Mouse (Mus musculus) heart, postnatal 25 days (tissue): Measurements from ENCODE around the gene Pla2g4c. TPM values are rescaled to one million over a fixed set of nuclear protein-coding genes. Genes with fewer than 3 reads are reported as not detected.
"Not testable (repeated sequence)": the region's sequence is repeated elsewhere in the genome, so short reads cannot be mapped to it uniquely, and the experiment has no call there.

ENCODE experiments used
- DNase-seq: peaks from one replicate; pipeline ENCODE4 v3.0.0; 2022; ENCODE audit warnings: low spot score
- intact Hi-C: fragments of 180-260 bp; cut with DNase I; formaldehyde crosslinking; loops from one replicate; pipeline ENCODE4 v1.15.1; 2025
- total RNA-seq, 2 experiments: library from RNA; stranded (reverse); gene quantifications; 2 replicates each; pipeline ENCODE4 v1.2.3; 2021

The Pla2g4c gene
- under 1 TPM in 1 of 2 experiments, not detected in 1; 0.10 TPM for total RNA-seq

DNA sequence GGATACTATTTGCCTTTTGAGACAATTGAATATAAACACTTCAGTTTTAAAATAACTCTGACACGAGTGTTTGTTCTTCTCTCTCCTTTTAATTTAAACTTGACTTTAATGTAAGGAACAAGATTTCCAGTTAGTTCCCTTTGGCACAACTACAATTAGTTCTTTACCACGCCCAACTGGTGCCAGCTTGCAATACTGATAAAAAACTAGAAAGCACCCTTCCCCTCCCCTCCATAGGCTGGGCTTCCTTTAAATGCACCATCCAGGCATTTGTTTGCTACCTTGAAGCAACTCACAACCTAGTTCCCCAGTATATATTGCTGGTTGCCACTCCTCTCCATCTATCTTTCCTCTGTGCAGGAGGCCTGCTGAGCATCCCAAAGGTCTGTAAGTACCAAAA is at the start of gene Pla2g4c:
Gene Pla2g4c (plus strand): TSS at position 340 of the 400 bp plus-strand sequence.
- intact Hi-C loops = no loop called here
- no peak for DNase-seq

DNA sequence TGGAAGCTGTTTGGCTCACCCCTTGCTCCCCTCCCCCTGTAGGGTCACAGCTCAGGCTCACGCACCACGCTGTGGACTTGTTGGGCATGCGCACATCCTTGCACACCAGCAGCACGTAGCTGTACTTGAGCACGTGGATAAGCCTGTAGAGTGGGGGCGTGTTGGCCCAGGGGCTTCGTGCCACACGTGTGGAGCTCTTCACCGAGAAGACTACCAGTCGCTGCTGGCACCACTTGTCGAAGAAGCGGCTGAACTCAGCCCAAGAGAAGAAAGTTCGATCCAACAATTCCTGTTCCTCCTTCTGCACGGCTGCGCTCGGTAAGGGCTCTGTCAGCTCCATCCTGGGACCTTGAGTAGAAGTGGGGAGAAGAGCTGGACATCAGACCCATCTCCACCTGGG is 47.4 kb upstream of the Pla2g4c start, which contains the start of gene Lig1:
Gene Lig1 (plus strand): TSS at position 203 of the 400 bp plus-strand sequence.
- intact Hi-C loops = loop anchor here (5.0 to 10.0 kb wide), 4 partner anchors 225 to 800 kb away; partner anchors contain the start of genes Mzf1, Zfp606 and Zscan22
- no peak for DNase-seq

DNA sequence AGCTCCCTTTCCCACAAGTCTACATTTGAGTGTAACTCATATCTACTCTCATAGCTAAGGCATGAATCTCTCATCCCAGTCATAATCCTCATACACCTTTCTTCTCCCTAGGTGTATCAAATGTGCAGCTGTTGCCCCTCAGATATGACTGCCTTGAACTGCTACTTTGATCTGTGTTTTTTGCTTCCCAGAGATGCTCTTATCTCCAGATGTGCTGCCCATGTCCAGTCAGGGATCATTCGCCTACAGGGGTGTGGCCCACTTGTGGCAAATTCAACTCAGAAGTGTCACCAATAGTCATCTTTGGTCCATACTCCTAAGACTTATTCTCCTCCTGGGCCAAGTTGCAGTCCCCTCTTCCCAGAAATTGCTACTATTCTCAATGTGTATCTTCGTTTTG is 46.6 kb upstream of the Pla2g4c start:
- no peak for DNase-seq
- intact Hi-C loops = loop anchor here (5.0 to 10.0 kb wide), 4 partner anchors 226 to 801 kb away; partner anchors contain the start of genes Mzf1, Zfp606 and Zscan22

DNA sequence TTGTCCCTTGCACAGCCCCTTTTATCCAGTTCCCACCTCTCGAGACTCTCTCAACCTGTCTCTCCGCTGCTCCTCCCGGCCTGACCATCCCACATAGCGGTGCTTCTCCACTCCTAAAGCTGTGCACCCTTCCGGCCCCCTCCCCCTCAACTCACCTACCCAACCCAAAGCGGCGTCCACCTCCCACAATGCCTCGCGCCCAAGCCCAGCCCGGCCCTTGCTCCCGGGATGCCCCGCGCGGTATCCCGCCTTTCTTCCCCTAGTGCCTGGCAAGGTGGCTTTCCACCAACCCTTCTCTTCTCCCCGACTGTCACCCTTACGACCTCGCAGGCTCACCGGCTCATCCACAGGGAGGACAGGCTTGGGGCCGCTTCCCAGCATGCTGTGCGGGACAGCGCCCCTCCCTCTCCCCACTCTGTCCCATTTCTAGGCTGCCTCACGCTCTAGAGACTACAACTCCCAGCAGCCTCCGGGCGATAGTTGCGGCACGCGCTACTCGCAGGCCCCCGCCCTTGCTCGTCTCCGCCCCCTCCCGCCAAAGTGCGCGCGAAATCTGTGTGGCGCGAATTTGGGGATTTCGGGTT is 46.1 kb upstream of the Pla2g4c start, which contains the start of gene Zswim9:
Gene Zswim9 (minus strand): TSS at position 414 of the 584 bp plus-strand sequence.
- DNase-seq = peak; percentile 82
- intact Hi-C loops = loop anchor here (5.0 to 10.0 kb wide), 4 partner anchors 226 to 801 kb away; partner anchors contain the start of genes Mzf1, Zfp606 and Zscan22

DNA sequence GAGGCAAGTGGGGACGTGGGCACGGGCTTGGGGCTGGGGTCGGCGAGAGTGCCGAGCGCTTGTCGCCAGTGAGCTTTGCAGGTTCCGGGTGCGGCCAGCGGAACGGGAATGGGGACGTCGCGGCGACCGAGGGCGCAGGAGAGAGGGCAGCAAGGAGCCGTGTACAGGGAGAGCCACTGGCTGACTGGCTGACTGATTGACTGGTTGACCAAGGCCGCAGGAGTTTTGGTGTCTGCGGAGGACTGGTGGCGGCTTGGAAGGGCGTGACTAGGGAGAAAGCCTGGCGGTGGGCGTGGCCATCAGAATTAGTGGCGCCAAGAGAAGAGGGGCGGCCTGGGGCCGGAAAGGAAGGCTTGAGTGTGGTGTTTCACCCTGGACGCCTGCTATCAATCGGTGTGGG is 45.5 kb upstream of the Pla2g4c start:
- intact Hi-C loops = loop anchor here (5.0 to 10.0 kb wide), 4 partner anchors 227 to 802 kb away; partner anchors contain the start of genes Mzf1, Zfp606 and Zscan22
- DNase-seq = not testable (repeated sequence)

DNA sequence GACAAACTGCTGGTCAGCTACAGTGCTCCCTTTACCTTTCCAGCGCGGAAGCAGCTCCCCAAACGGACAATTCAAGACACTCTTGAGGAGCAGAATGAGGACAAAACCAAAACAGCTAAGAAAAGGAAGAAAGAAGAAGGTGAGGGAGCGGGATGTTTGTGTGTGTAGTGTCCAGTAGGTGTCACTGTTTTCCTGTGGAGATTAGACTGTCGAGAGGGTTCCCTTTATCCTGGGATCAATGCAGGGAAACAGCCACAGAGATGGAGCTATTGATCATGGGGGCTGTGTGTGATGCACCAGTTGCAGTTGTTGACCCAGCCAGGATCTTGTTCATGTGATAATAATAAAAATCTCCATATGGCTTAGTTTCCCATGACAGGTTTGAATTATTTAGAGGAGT is 35.8 kb upstream of the Pla2g4c start:
- intact Hi-C loops = loop anchor here (5.0 kb wide), 2 partner anchors 224 to 1029 kb away; no protein-coding TSS in a partner anchor
- no peak for DNase-seq

DNA sequence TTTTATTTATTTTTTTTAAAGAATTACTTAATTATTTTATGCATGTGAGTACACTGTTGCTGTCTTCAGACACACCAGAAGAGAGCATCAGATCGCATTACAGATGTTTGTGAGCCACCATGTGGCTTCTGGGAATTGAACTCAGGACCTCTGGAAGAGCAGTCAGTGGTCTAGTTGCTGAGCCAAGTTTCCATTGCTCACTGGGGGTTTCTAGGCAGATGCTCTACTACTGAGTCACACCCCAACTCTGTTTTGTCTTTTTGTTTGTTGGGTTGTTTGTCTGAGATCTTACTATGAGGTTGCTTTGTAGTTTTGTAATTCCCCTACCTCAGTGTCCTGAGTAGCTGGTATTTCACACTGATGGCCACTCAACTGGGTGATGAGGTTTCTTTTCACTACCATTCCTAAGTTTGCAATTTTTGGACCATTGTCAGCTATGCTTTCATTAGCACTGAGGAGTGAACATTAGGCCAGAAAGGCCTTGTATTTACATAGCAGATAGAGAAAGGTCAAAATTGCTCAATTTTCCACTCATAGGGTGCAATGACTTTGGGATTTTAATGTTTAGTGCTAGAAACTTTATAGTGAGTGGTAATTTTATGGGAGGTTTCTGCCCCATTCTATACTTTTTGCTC is 34.3 kb upstream of the Pla2g4c start:
- intact Hi-C loops = no loop called here

DNA sequence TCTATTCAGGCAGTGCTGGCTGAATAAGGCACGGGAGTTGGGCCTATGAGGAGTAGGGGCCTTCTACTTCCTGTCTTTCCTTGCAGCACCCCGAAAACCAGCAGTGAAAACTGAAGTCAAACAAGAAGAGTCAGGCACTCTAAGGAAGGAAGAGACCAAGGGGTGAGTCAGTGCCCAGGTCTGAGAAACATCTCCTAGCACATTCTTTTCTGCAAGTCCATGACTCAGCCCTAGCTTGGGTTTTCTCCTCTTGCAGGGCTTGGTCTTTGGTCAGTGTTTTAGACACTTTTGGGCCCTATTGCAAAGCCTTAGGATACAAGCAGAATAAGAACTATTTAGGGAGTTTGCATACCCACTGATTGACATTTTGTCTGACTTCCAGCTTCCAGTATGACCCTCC is 33.1 kb upstream of the Pla2g4c start:
- DNase-seq = no peak
- intact Hi-C loops = no loop called here

More for the DNA sequence above, 34.3 kb upstream of the Pla2g4c start:
- no peak for DNase-seq

DNA sequence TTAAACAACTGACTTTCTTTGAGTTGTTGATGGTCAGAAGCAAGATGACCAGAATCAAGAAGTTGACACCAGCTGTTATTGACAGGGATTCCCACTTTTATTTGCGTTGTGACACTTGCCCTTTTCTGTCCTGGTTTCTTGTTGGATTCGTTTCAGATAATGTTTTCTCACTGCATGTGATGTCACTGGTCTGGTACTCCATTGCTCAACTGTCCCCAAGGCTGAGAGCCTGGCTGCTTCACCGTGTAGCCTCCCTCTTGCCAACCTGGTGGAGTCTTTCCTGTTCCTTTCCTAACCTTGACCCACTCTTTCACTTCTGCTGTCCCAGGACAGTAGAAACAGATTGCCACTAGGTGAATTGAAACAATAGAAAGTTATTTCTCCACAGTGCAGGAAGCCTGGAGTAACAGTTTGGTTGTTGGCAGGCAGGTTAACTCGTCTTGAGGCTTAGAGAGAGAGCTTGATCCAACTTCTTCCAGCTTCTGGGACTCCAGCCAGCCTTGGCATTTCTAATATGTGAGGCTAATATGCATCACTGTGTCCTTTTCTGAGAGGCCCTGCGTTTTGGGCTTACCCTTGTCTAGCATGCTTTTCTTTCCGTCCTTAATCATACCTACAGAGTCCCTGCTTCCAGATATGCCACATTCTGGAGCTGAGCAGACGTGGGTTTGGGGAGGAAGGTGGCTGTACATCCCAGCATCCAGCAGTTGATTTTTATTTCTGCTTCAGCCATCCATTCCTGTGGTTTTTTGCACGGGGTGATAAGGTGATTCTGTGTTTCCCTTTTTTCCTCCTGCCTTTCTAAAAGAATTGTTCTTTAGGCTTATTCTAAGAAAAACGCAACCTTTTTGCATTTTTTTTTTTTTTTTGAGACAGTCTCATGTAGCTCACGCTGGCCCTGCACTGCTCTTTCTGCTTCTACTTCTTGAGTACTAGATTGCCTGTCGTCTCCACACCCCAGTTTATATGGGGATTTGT is 30.3 kb upstream of the Pla2g4c start:
- no peak for DNase-seq
- intact Hi-C loops = no loop called here

DNA sequence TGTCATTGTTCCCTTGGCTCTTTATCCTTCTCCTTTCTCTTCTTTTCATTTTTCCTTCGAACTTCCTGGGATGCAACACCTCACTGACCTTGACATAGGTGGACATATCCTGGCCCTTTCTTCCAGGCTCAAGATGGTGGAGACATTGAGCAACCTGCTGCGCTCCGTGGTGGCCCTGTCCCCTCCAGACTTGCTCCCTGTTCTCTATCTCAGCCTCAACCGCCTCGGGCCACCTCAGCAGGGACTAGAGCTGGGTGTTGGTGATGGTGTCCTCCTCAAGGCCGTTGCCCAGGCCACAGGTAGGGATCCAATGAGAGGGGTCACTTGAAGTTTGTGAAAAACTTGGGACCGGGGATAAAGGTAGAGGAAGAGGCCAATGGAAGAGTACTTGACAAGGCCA is 29.2 kb upstream of the Pla2g4c start:
- intact Hi-C loops = no loop called here
- DNase-seq = no peak

DNA sequence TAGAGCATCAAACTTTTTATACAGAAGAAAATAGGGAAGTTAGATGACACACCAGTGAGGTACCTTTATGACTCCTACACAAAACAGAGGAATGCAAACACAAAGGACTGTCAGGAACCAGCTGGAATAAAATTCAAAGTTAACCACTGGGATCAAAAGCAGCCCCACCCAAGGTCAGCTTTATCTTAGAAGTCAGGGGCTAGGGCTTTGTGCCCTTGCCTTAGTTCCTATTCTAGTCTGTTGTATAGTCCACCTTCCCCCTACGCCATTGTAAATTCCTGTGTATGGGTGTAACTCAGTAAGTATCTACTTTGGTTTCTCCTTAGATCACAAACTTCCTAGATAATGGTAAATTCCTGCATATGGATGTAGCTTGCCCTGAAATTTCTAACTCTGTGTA is 26.8 kb upstream of the Pla2g4c start:
- intact Hi-C loops = no loop called here
- no peak for DNase-seq

DNA sequence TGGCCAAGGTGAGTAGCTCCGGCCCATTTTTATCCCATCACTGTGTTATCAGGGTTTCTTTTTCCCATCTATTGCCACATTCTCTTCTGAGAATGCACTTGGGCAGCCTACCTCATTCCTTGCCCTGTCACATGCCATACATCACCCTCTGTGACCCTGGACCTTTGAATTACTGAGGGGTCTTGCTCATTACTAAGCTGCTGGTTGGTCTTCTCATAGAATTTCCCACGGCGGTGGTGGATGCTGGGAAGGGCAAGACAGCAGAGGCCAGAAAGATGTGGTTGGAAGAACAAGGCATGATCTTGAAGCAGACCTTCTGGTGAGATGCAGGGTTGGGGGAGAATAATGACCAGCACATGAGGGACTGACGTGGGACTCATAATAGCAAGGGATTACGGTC is 25.6 kb upstream of the Pla2g4c start:
- no peak for DNase-seq
- intact Hi-C loops = no loop called here

DNA sequence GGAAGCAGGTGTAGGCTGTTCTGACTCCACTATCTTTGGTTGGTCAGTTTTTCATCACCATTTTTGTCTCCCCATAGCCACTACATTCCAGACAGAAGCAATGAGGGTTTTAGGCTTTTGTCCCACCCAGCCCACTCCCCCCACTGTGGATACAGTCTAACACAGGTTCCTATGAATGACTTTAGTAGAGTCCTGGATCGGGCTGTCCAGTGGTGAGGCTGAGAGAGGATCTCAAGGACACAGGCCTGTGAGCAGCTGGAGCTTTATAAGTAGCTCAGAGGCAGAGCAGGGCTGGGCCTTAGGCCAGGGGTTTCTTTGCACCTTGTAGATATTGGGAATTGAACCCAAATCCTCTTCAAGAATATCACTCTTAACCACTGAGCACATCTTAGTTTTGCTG is 22.8 kb upstream of the Pla2g4c start:
- intact Hi-C loops = no loop called here
- DNase-seq = no peak

DNA sequence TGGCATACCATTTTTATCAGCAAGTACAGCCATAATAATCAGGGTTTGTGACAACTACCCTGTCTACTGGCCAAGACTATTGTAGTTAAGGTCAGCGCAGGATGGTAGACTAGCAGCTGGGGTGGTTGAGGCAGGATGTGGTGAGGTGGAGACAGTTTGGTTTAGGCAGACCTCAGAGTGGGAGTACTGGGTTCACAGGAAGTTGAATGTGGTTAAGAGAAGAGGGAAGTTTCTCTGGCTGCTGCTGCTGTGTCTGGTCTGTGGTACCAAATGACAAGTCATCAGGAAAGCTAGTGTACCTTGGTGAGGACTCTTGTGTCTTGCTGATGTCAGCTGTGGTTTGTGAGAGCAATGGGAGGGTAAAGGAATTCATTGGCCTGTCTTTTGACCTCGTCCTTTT is 21.7 kb upstream of the Pla2g4c start:
- no peak for DNase-seq
- intact Hi-C loops = no loop called here

DNA sequence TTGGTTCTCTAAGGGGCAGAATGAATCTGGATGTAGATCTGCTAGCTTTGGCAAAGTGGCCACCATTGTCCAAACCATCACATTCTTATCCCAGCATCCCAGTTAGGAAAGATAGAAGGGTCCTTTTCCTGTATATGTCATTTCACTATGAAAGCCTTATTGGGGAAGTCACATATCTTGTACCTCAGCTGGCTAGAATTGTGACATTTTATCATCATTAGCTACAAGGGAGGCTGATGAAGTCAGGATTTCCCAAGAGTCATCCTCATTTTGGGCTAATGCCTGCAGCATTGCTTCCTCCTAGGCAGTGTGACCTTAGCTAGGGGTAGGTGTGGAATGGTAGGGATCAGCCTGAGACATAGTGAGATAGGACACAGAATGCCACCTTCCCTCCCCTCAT is 21.1 kb upstream of the Pla2g4c start:
- DNase-seq = no peak
- intact Hi-C loops = no loop called here

DNA sequence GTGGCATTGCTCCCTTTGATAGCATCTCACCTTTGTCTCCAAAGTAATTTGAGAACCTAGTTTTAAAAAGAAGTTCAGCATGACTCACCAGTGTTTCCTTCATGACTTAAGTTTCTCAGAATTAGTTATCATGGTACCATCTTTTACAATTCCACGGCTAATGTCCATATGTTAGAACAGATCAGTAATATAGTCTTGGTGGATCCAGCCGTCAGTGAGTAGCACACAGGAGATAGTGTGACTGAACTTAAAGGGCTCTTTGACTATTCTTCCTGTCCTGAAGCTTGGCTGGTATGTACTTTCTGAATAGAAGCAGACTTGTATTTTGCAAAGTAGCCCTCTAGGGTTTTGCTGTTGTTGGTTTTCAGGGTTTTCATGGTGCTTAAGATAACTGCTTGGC is 15.0 kb upstream of the Pla2g4c start:
- DNase-seq = no peak
- intact Hi-C loops = no loop called here

DNA sequence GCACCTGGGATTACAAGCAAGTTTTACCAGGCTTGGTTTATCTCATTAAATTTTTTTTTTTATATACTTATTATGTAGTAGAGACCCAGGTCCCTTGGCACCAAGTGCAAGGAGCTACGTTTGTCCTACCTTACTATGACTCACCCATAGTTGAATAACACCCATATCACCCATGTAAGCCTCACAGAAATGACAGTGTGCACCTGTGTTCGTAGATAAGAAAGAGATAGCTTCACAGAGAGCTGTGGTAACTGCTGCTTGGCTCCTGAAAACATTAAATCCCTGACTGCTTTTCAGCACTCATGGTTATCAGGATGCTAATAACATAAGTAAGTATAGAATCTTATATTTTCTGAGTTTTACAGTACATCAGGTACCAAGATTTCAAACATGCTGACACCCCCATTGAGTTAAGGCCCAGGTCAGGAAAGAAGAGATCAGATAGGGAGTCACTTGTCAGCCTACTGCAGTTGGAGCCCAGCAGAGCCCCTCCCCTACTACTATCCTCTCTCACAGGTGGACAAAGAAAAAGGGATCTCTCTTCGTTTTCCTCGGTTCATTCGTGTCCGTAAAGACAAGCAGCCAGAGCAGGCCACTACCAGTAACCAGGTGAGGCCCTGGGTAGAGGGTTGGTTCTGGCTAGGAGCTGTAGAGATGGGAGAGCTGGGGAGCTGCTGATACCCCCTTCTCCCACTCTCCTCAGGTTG is 13.8 kb upstream of the Pla2g4c start:
- intact Hi-C loops = no loop called here

DNA sequence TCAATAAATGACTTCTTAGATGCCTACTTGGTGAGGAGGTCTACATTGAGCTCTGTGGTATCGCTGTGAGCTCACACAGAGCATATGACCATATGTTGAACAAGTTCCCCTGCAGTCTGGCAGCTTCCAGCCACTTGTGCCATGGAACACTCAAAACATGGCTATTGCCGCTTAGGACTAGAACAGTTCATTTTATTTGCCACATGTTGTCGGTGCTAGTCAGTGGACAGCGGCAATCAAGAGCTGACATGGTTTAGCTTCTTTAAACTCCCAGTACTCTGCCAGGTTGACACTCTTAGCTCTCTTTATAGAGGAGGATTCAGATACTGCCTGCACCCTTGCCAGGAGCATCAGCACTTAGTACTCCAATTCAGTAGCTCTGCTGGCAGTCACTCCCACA is 13.1 kb upstream of the Pla2g4c start:
- intact Hi-C loops = no loop called here
- no peak for DNase-seq

More for the DNA sequence above, 13.8 kb upstream of the Pla2g4c start:
- no peak for DNase-seq

DNA sequence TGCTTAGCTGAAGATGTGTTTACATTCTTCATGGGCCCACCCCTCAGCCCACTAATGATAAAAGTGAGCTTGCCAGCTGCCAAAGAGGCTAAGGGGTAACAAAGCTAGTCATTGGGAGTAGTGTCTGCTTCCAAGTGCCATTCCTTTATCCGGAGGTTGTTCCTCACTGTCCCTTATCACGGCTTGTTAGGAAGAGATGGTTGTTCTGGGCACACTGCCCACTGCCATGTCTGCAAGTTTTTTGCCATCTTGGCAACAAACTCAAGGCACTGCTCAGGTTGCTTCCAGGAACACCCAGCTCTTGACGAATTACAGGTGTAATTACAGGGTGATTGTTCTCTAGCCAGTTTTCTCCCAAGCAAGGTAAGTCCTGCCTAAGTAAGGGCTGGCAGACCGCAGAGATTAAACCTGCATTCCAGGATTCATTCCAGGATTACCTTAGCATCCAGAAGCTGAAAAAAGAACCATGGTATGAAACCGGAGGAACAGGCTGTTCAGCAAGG is 10.3 kb upstream of the Pla2g4c start:
- intact Hi-C loops = no loop called here
- no peak for DNase-seq
